Mouse (Mus musculus) liver, postnatal 0 days (tissue): ENCODE measurements at regions not wholly inside any gene's neighbourhood (a gene's known extent, or its start where the extent isn't known, plus 50 kb on each side); places are given as distances from the start of the nearest gene placed in this dataset.

Experiments
- CTCF ChIP-seq: sonication (generic); IDR thresholded peaks from 2 replicates; pipeline ENCODE4 v1.5.1; 2016; ENCODE audit warnings: antibody characterized with exemption, low read depth
- EP300 ChIP-seq: IDR thresholded peaks from 2 replicates; pipeline ENCODE4 v1.6.1; 2016; ENCODE audit warnings: antibody characterized with exemption, low read depth, mild to moderate bottlenecking

GRCm38 (mm10) chr6:51176791-51177433, 255.6 kb upstream of the Nfe2l3 start:
- TF ChIP-seq EP300 (no peak), CTCF (no peak)
